Mouse (Mus musculus): ENCODE results near the gene Supt4a.

GRCm38 (mm10) chr11:87729593-87730185 lies 7.7 kb upstream of the Supt4a start:
- TF ChIP-seq CTCF (IDR thresholded peaks at IDR 0.05; ENCODE audit: extremely low read depth, insufficient read length, insufficient replicate concordance, low read depth, low read length) (no peak), POLR2A (IDR thresholded peaks at IDR 0.05; ENCODE audit: low read depth, low read length) (no peak)
